15 mouse cellular contexts compared by ENCODE assay signal in genomic region chr5:143641503-143641902, GRCm38 (mm10). TPM values are rescaled to one million over a fixed set of nuclear protein-coding genes. Genes with fewer than 3 reads are reported as not detected.
DNase-seq lines count a peak whose midpoint lies in the region; ATAC-seq and TF ChIP-seq lines count a peak whose summit lies in the region.
"Had no signal": no experiment of that assay in that cellular context is flagged by ENCODE, and none has a peak within 500 bp of the region (broad histone marks: within the 10 kb centered on the region; RNA-seq: fewer than 3 reads in every experiment).

No protein-coding gene starts in this region.

- peak overlapping the region; percentile 33; the same call in 1 of the 2 replicates for H3K27ac ChIP-seq in forebrain, embryonic 10.5 days
- H3K27ac ChIP-seq in forebrain, embryonic 11.5 days (ENCODE audit: low read depth, low read length): no peak overlapping the region
- peak overlapping the region; percentile 70 for H3K27ac ChIP-seq in liver, embryonic 12.5 days
- H3K27ac ChIP-seq in liver, postnatal 0 days (ENCODE audit: low read depth): no peak overlapping the region
- H3K27ac ChIP-seq in limb, embryonic 12.5 days: peak overlapping the region; percentile 88
- H3K27ac ChIP-seq in midbrain, embryonic 14.5 days (replicated peaks; ENCODE audit: low read depth, low read length): no peak overlapping the region
- H3K27ac ChIP-seq: neural tube, embryonic 13.5 days had no signal

- H3K36me3 ChIP-seq in forebrain, embryonic 10.5 days (replicated peaks): no peaks in the 10 kb centered on the region
- no peaks in the 10 kb centered on the region for H3K36me3 ChIP-seq in forebrain, embryonic 11.5 days (ENCODE audit: control insufficient read depth, insufficient read depth, low read length)
- H3K36me3 ChIP-seq in liver, embryonic 12.5 days: peaks cover 5% of the 10 kb centered on the region; the same call in 1 of the 2 replicates
- H3K36me3 ChIP-seq in liver, postnatal 0 days (replicated peaks; ENCODE audit: insufficient read depth, low read length): no peaks in the 10 kb centered on the region
- no peaks in the 10 kb centered on the region for H3K36me3 ChIP-seq in limb, embryonic 12.5 days
- no peaks in the 10 kb centered on the region for H3K36me3 ChIP-seq in midbrain, embryonic 14.5 days (ENCODE audit: control insufficient read depth, insufficient read depth, low read length)
- H3K36me3 ChIP-seq: neural tube, embryonic 13.5 days had no signal

- H3K4me2 ChIP-seq in forebrain, embryonic 11.5 days (ENCODE audit: low read depth, low read length, severe bottlenecking): no peak overlapping the region
- H3K4me2 ChIP-seq in liver, embryonic 12.5 days: no peak overlapping the region
- H3K4me2 ChIP-seq in liver, postnatal 0 days (ENCODE audit: low read depth, low read length): no peak overlapping the region
- H3K4me2 ChIP-seq in limb, embryonic 12.5 days: 0 out of 2 replicates have a peak overlapping the region, but pooled peaks have one; percentile 7
- H3K4me2 ChIP-seq in midbrain, embryonic 14.5 days (ENCODE audit: low read length): no peak overlapping the region
- H3K4me2 ChIP-seq: neural tube, embryonic 13.5 days had no signal

- TF ChIP-seq EP300 in liver, postnatal 0 days (IDR thresholded peaks at IDR 0.05; ENCODE audit: low read depth): no peak

- ATAC-seq in forebrain, embryonic 11.5 days (replicated peaks; ENCODE audit: low FRiP score): no peak
- ATAC-seq in liver, embryonic 12.5 days: no peak
- no peak for ATAC-seq in liver, postnatal 0 days
- no peak for ATAC-seq in limb, embryonic 12.5 days (ENCODE audit: insufficient number of reproducible peaks, insufficient read depth, low FRiP score, low TSS enrichment, low read depth)
- no peak for ATAC-seq in midbrain, embryonic 14.5 days (ENCODE audit: low FRiP score, low TSS enrichment)
- ATAC-seq: forebrain, embryonic 14.5 days had no signal

- H3K27me3 ChIP-seq in forebrain, embryonic 10.5 days (ENCODE audit: poor library complexity, severe bottlenecking): no peaks in the 10 kb centered on the region
- no peaks in the 10 kb centered on the region for H3K27me3 ChIP-seq in forebrain, embryonic 11.5 days (ENCODE audit: control insufficient read depth, insufficient read depth, low read length)
- H3K27me3 ChIP-seq in liver, embryonic 12.5 days (replicated peaks): no peaks in the 10 kb centered on the region
- H3K27me3 ChIP-seq in liver, postnatal 0 days (ENCODE audit: insufficient read depth, low read length): no peaks in the 10 kb centered on the region
- no peaks in the 10 kb centered on the region for H3K27me3 ChIP-seq in limb, embryonic 12.5 days
- H3K27me3 ChIP-seq in midbrain, embryonic 14.5 days (ENCODE audit: control insufficient read depth, insufficient read depth, low read length): no peaks in the 10 kb centered on the region
- H3K27me3 ChIP-seq: megakaryocyte, embryonic 14.5 days; neural tube, embryonic 13.5 days had no signal

- WGBS in forebrain, embryonic 10.5 days: 82% methylated on average over 3 of the region's 3 CpGs
- WGBS in forebrain, embryonic 11.5 days: 74% methylated on average over 3 of the region's 3 CpGs
- 78% methylated on average over 3 of the region's 3 CpGs for WGBS in liver, embryonic 12.5 days (ENCODE audit: insufficient replicate concordance)
- 78% methylated on average over 3 of the region's 3 CpGs for WGBS in liver, postnatal 0 days (ENCODE audit: insufficient replicate concordance)
- 38% methylated on average over 3 of the region's 3 CpGs for WGBS in limb, embryonic 12.5 days
- WGBS in midbrain, embryonic 14.5 days: 86% methylated on average over 3 of the region's 3 CpGs

- no peak overlapping the region for H3K4me3 ChIP-seq in forebrain, embryonic 10.5 days
- H3K4me3 ChIP-seq in forebrain, embryonic 11.5 days (ENCODE audit: low read depth, low read length): no peak overlapping the region
- no peak overlapping the region for H3K4me3 ChIP-seq in liver, embryonic 12.5 days
- H3K4me3 ChIP-seq in liver, postnatal 0 days (ENCODE audit: low read depth, low read length): no peak overlapping the region
- H3K4me3 ChIP-seq in limb, embryonic 12.5 days (replicated peaks): no peak overlapping the region
- H3K4me3 ChIP-seq in midbrain, embryonic 14.5 days (replicated peaks; ENCODE audit: low read depth, low read length): no peak overlapping the region
- H3K4me3 ChIP-seq: megakaryocyte, embryonic 14.5 days; neural tube, embryonic 13.5 days had no signal

- no peak for DNase-seq in forebrain, embryonic 10.5 days (ENCODE audit: extremely low spot score, low spot score)
- no peak for DNase-seq in forebrain, embryonic 11.5 days (ENCODE audit: low spot score)
- DNase-seq in liver, postnatal 0 days: no peak
- DNase-seq in spleen, postnatal 36 days (ENCODE audit: low spot score in 2 of 2): no peak
- DNase-seq in ovary, postnatal 10 days (ENCODE audit: low spot score): no peak
- no peak for DNase-seq in midbrain, embryonic 14.5 days
- DNase-seq: cerebellum, postnatal 25 days; heart, adult 18-20 months; heart, postnatal 14 days; right cerebral cortex, postnatal 4 days had no signal

- TF ChIP-seq CTCF in liver, postnatal 0 days (IDR thresholded peaks at IDR 0.05; ENCODE audit: low read depth): no peak

- H3K9ac ChIP-seq in forebrain, embryonic 11.5 days (ENCODE audit: low read length): no peak overlapping the region
- H3K9ac ChIP-seq in liver, embryonic 12.5 days: no peak overlapping the region
- no peak overlapping the region for H3K9ac ChIP-seq in liver, postnatal 0 days (replicated peaks)
- H3K9ac ChIP-seq in limb, embryonic 12.5 days (replicated peaks): no peak overlapping the region
- H3K9ac ChIP-seq in midbrain, embryonic 14.5 days (replicated peaks; ENCODE audit: low read length): no peak overlapping the region
- H3K9ac ChIP-seq: neural tube, embryonic 13.5 days had no signal

- peaks cover 32% of the 10 kb centered on the region for H3K4me1 ChIP-seq in forebrain, embryonic 10.5 days
- H3K4me1 ChIP-seq in forebrain, embryonic 11.5 days (replicated peaks; ENCODE audit: control insufficient read depth, insufficient read depth, low read length): 0 out of 2 replicates have a peak, but pooled peaks cover 2% of the 10 kb centered on the region
- H3K4me1 ChIP-seq in liver, embryonic 12.5 days: peaks cover 95% of the 10 kb centered on the region
- H3K4me1 ChIP-seq in liver, postnatal 0 days (ENCODE audit: insufficient read depth): peaks cover 32% of the 10 kb centered on the region
- H3K4me1 ChIP-seq in limb, embryonic 12.5 days (replicated peaks): peaks cover 72% of the 10 kb centered on the region
- H3K4me1 ChIP-seq in midbrain, embryonic 14.5 days (ENCODE audit: control insufficient read depth, insufficient read depth, low read length): no peaks in the 10 kb centered on the region

- H3K9me3 ChIP-seq in forebrain, embryonic 10.5 days: no peaks in the 10 kb centered on the region
- H3K9me3 ChIP-seq in forebrain, embryonic 11.5 days (ENCODE audit: control insufficient read depth, low read length): no peaks in the 10 kb centered on the region
- H3K9me3 ChIP-seq in liver, embryonic 12.5 days (replicated peaks): no peaks in the 10 kb centered on the region
- H3K9me3 ChIP-seq in liver, postnatal 0 days (ENCODE audit: low read length): no peaks in the 10 kb centered on the region
- H3K9me3 ChIP-seq in limb, embryonic 12.5 days: no peaks in the 10 kb centered on the region
- H3K9me3 ChIP-seq in midbrain, embryonic 14.5 days (ENCODE audit: control insufficient read depth, low read length): no peaks in the 10 kb centered on the region
- H3K9me3 ChIP-seq: megakaryocyte, embryonic 14.5 days; neural tube, embryonic 13.5 days had no signal

RNA-seq across cellular contexts. Expression of gene Cyth3, which starts 19.3 kb away (rescaled TPM):
- polyA plus RNA-seq in forebrain, embryonic 10.5 days (2016; fragmentation: Nextera tagmentation; extraction: Ambion mirVana): 31.2 and 31.6 TPM in 2 replicates
- polyA plus RNA-seq in forebrain, embryonic 11.5 days (2014; fragmentation: Nextera tagmentation; extraction: Ambion mirVana): 27.8 and 29.4 TPM in 2 replicates
- 46.0 and 47.7 TPM in 2 replicates for polyA plus RNA-seq in liver, embryonic 12.5 days (2016; fragmentation: Nextera tagmentation; extraction: Ambion mirVana)
- polyA plus RNA-seq in liver, postnatal 0 days (2015; fragmentation: Nextera tagmentation; extraction: Ambion mirVana): 12.1 and 15.3 TPM in 2 replicates
- 53.2 and 55.5 TPM in 2 replicates for polyA plus RNA-seq in limb, embryonic 12.5 days (2016; fragmentation: Nextera tagmentation; extraction: Ambion mirVana)
- 34.5 and 38.0 TPM in 2 replicates for polyA plus RNA-seq in midbrain, embryonic 14.5 days (2014; fragmentation: Nextera tagmentation; extraction: Ambion mirVana)

Comparison
In these comparisons a context has a peak if more than half of its experiments do, and no peak if none do; other contexts are left out.
1. H3K27ac ChIP-seq: peak in forebrain, embryonic 10.5 days (single experiment), liver, embryonic 12.5 days (single experiment) and limb, embryonic 12.5 days (single experiment); none in forebrain, embryonic 11.5 days (single experiment), liver, postnatal 0 days (single experiment) and midbrain, embryonic 14.5 days (single experiment).